Mouse (Mus musculus) heart, embryonic 15.5 days (tissue): ENCODE data around the gene Washc4. TPM values are rescaled to one million over a fixed set of nuclear protein-coding genes. Genes with fewer than 3 reads are reported as not detected.
A peak's percentile ranks its signal among the peaks of the same experiment; 100 is the strongest.

Experiments
- ATAC-seq: fragments of 200-750 bp; cut with Nextera tagmentation; replicated peaks from 2 replicates; pipeline ENCODE4 v1.8.0; 2017; ENCODE audit warnings: low read depth, moderate TSS enrichment; ENCODE audit not compliant: insufficient number of reproducible peaks, insufficient read depth, low FRiP score
- H3K27ac ChIP-seq: fragments of 300-500 bp; sonication (generic); 2 replicates; pipeline ENCODE4 v1.5.1; 2015; ENCODE audit warnings: mild to moderate bottlenecking, inconsistent platforms
- H3K27me3 ChIP-seq: fragments of 300-500 bp; sonication (generic); 2 replicates; pipeline ENCODE4 v1.6.1; 2015; ENCODE audit warnings: inconsistent platforms
- H3K36me3 ChIP-seq: fragments of 300-500 bp; sonication (generic); 2 replicates; pipeline ENCODE4 v1.6.1; 2015; ENCODE audit warnings: mild to moderate bottlenecking, inconsistent platforms
- H3K4me1 ChIP-seq: fragments of 300-500 bp; sonication (generic); replicated peaks from 2 replicates; pipeline ENCODE4 v1.6.1; 2015; ENCODE audit warnings: inconsistent platforms
- H3K4me2 ChIP-seq: fragments of 300-500 bp; sonication (generic); 2 replicates; pipeline ENCODE4 v1.6.1; 2015; ENCODE audit warnings: inconsistent platforms, mild to moderate bottlenecking, moderate library complexity
- H3K4me3 ChIP-seq: fragments of 300-500 bp; sonication (generic); 2 replicates; pipeline ENCODE4 v1.5.1; 2015; ENCODE audit warnings: mild to moderate bottlenecking, inconsistent platforms
- H3K9ac ChIP-seq: fragments of 300-500 bp; sonication (generic); 2 replicates; pipeline ENCODE4 v1.6.1; 2015; ENCODE audit warnings: mild to moderate bottlenecking, inconsistent platforms
- H3K9me3 ChIP-seq: fragments of 300-500 bp; sonication (generic); replicated peaks from 2 replicates; pipeline ENCODE4 v1.6.1; 2016; ENCODE audit warnings: inconsistent platforms
- WGBS: fragments of 180-500 bp; shearing (Covaris S2); methylation state at CpG from one replicate; pipeline ENCODE4 v1.1.7; 2015; ENCODE audit warnings: mixed read lengths; 5-methylcytosine and 5-hydroxymethylcytosine counted together
- polyA plus RNA-seq: library from polyadenylated mRNA; unstranded; fragments of >200 nt; fragmentation: Nextera tagmentation; extraction: Ambion mirVana; gene quantifications from 2 replicates; pipeline ENCODE4 v1.2.1, GENCODE M21; 2015

The Washc4 gene
- polyA plus RNA-seq, 1 experiment from 2014 or later: 21.0 TPM

- no peaks in the 10 kb centered on the region for H3K27me3 ChIP-seq
- WGBS: 79% methylated on average over 10 of the region's 10 CpGs
- H3K36me3 ChIP-seq: no peaks in the 10 kb centered on the region
- no peak overlapping the region for H3K27ac ChIP-seq
- ATAC-seq: no peak
- H3K4me1 ChIP-seq: peaks cover 33% of the 10 kb centered on the region
- no peak overlapping the region for H3K4me2 ChIP-seq
- H3K4me3 ChIP-seq: no peak overlapping the region
- H3K9me3 ChIP-seq: no peaks in the 10 kb centered on the region
- H3K9ac ChIP-seq: no peak overlapping the region
Measured at GRCm38 (mm10) chr10:83639881-83640386, 96.4 kb downstream of the Washc4 start.

GRCm38 (mm10) chr10:83641641-83642040 is 98.1 kb downstream of the Washc4 start:
- Histone ChIP-seq H3K27me3 (no peaks in the 10 kb centered on the region), H3K9me3 (no peaks in the 10 kb centered on the region), H3K27ac (no peak overlapping the region), H3K9ac (no peak overlapping the region), H3K4me3 (no peak overlapping the region), H3K4me1 (peaks cover 37% of the 10 kb centered on the region), H3K4me2 (no peak overlapping the region), H3K36me3 (no peaks in the 10 kb centered on the region)
- ATAC-seq: no peak
- WGBS: 75% methylated on average over 3 of the region's 3 CpGs

- Histone ChIP-seq H3K9me3 (no peaks in the 10 kb centered on the region), H3K4me3 (no peak overlapping the region), H3K27me3 (no peaks in the 10 kb centered on the region), H3K27ac (no peak overlapping the region; the same call in 1 of the 2 replicates), H3K4me1 (peaks cover 35% of the 10 kb centered on the region), H3K36me3 (no peaks in the 10 kb centered on the region), H3K9ac (no peak overlapping the region), H3K4me2 (no peak overlapping the region)
- no peak for ATAC-seq
- 77% methylated on average over 8 of the region's 8 CpGs for WGBS
Measured at GRCm38 (mm10) chr10:83644167-83644566, 100.6 kb downstream of the Washc4 start.

GRCm38 (mm10) chr10:83644865-83645715 is 101.5 kb downstream of the Washc4 start:
- WGBS: 44% methylated on average over 16 of the region's 16 CpGs
- Histone ChIP-seq H3K27me3 (no peaks in the 10 kb centered on the region), H3K9me3 (no peaks in the 10 kb centered on the region), H3K36me3 (no peaks in the 10 kb centered on the region), H3K4me3 (no peak overlapping the region), H3K4me2 (peak overlapping the region; percentile 47), H3K4me1 (peaks cover 36% of the 10 kb centered on the region), H3K9ac (peak overlapping the region; percentile 27; the same call in 1 of the 2 replicates), H3K27ac (peak overlapping the region; percentile 76)
- ATAC-seq: peak; percentile 32

GRCm38 (mm10) chr10:83645716-83645990 is 102.1 kb downstream of the Washc4 start:
- H3K27me3 ChIP-seq: no peaks in the 10 kb centered on the region
- 81% methylated on average over 3 of the region's 3 CpGs for WGBS

More at GRCm38 (mm10) chr10:83645716-83645990, 102.1 kb downstream of the Washc4 start:
- peak overlapping the region; percentile 76; the same call in 1 of the 2 replicates for H3K27ac ChIP-seq
- 0 out of 2 replicates have a peak overlapping the region, but pooled peaks have one; percentile 47 for H3K4me2 ChIP-seq
- H3K4me3 ChIP-seq: no peak overlapping the region
- peaks cover 36% of the 10 kb centered on the region for H3K4me1 ChIP-seq
- no peaks in the 10 kb centered on the region for H3K9me3 ChIP-seq
- no peak for ATAC-seq
- no peaks in the 10 kb centered on the region for H3K36me3 ChIP-seq
- H3K9ac ChIP-seq: no peak overlapping the region

Other genes starting within 250 kb of the Washc4 start
- 0.57 and 0.63 TPM in 2 replicates for gene Slc41a2, start 205.9 kb upstream of the Washc4 start, polyA plus RNA-seq
- gene D10Wsu102e, start 183.5 kb upstream of the Washc4 start, polyA plus RNA-seq: 0.30 and 0.38 TPM in 2 replicates
- gene Aldh1l2, start 9.6 kb upstream of the Washc4 start, polyA plus RNA-seq: 9.7 and 10.1 TPM in 2 replicates
- 34.0 and 36.5 TPM in 2 replicates for gene Appl2, start 105.0 kb downstream of the Washc4 start, polyA plus RNA-seq
- 19.0 and 32.3 TPM in 2 replicates for gene 1500009L16Rik, start 179.1 kb downstream of the Washc4 start, polyA plus RNA-seq